Mouse (Mus musculus) hindlimb bud, embryonic 11.5 days (tissue): Measurements from ENCODE around the gene Igdcc3.

Experiments
- DNase-seq: peaks from one replicate; pipeline ENCODE4 v3.0.0-alpha.2; 2012; ENCODE audit warnings: low read depth, low spot score; ENCODE audit errors: extremely low spot score

Igdcc3 gene

GRCm38 (mm10) chr9:65140491-65140890 lies 498 bp upstream of the Igdcc3 start:
- DNase-seq = no peak

GRCm38 (mm10) chr9:65141306-65141975 lies 452 bp downstream of the Igdcc3 start:
- DNase-seq = no peak

- DNase-seq = no peak
These were observed 958 bp downstream of the Igdcc3 start for GRCm38 (mm10) chr9:65141976-65142318.

DNA sequence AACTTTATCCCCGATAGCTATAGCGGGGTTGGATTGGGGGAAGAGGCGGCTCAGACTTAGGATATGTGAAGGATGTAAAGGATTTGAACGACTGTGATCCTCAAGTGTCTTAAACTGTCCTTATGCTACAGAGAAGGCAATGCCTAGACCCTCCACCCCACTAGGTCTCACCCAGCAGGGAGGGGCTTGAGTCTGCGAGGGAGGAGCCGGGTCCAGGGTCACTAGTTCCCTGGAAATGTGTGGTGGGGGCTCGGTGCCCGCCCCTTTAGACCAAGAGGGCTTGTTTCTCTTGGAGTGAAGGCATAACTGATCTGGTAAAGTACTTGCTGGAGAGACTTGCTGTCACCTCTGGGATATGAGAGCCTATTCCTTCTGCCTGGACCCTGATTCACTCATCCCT lies 1.4 kb downstream of the Igdcc3 start:
- no peak for DNase-seq

DNA sequence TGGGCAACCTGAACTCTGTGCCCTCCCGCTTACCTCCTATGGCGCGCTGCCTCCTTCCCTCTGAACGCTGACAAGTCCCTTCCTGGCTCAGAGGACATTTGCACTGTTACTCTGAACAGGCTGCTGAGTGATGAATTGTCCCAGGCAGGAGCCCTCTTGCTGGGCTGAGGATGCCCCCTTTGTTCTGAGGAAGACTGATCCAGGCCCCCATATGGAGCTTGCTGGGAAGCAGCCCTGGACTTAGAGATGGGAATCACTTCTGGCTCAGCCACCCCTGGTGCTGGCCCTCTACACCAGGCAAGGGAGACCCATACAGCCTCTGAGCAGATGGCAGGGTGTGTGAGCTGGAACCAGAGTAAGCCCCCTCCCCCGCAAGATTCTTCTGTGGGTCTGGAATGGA lies 5.0 kb downstream of the Igdcc3 start:
- DNase-seq = no peak

GRCm38 (mm10) chr9:65148507-65148906 lies 7.5 kb downstream of the Igdcc3 start:
- DNase-seq = no peak

DNA sequence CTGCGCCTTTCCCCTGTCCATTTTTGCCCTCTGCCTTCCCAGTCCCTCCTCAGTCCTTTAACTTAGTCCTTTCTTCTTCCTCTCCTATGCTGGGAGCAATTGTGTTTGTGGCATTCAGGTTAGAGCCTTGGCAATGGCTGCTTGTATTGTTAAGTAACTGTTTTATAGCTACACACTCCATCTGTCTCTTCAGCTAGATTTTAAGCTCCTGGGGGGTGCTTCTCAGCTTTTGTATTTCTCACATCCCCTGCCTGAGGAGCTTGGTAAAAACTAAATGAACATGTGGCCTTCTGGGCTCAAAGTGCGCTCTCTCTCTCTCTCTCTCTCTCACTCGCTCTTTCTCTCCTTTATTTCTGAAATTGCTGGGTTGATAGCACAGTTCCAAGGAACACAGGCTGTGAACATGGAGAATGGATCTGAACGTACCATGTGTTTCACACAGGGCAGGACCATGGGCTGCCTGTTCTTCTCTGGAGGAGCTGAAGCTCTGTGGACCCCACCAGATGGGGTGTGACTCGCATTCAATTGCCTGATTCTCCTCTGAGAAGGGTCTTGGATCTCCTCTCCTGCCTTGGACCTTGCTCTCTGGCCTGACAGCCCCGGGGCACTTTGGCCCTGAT lies 11.8 kb downstream of the Igdcc3 start:
- no peak for DNase-seq

DNA sequence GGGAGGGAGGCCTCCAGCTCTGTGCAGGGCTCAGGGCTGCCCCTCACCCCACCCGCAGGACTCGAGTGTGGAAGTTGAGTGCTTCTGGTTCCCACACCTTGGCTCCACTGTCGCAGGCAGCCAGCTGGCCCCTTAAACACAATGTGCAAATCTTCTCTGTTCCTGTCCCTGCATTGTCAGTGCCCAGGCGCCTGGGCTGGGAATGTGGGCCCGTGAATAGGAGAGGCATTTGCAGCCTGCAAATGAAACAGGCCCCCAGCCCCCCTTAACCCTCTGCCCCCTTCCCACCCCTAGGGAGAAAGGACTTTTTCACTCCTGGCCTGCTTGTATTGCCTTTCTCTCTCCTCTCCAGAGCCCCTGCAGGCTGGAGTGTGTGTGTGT lies 12.3 kb downstream of the Igdcc3 start:
- DNase-seq = no peak

GRCm38 (mm10) chr9:65154692-65155455 lies 13.9 kb downstream of the Igdcc3 start:
- DNase-seq = no peak

DNA sequence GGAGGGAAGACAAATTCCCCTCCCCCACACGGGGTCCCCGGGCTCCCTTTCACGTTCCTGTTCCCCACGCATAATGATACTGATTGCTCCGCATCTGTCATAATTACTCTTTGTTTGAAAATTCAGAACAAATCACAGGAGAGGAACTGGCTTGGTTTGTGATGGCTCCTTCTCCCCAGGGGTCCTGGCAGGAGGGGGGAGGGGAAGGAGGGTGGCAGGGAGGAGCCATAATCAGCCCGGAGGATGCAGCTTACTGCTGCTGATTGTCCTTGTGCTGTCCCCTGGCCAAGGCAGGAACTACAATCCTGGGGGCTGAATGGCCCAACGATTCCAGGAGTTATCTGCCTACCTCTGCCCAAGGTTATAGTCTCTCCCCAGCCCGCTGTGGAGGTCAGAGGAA lies 15.6 kb downstream of the Igdcc3 start:
- DNase-seq = no peak

DNA sequence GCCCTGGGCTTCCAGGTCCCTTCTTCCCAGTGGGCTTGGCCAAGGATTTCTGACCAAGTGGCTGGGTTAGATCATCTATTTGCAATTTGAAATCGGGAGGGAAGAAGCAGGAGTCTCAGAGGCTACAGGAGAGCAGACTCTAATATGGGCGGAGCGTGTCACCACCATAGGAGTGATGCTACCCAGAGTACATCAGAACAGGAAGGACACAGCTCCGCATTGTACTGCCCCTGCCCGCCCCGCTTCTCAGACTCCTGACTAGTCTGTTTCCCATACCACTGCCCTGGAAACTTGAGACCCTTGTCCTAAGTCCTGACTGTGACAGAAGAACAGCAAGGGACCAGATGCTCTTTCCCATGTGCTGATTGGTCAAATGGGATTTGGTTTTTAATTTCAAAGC lies 16.6 kb downstream of the Igdcc3 start:
- no peak for DNase-seq

GRCm38 (mm10) chr9:65161188-65161587 lies 20.2 kb downstream of the Igdcc3 start:
- DNase-seq = no peak

DNA sequence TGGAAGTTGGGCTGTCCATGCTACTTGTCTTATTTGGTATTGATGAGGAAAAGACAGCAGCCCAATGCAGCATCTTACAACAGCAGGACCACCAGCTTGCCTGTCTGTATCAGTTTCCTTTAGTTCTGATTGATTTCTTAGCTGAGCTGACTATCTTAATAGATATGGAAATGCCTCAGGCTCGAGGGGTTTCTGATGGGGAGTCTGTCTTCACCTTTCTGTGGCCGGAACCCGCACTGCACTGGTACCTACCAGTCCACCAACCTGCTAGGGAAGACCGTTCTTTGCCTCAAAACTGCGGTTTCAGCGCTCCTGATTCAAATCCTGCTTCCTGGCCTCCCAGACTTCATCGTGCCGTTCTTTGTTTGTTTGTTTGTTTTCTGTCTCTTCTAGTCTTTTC lies 20.9 kb downstream of the Igdcc3 start:
- DNase-seq = no peak

- no peak for DNase-seq
These were observed 22.0 kb downstream of the Igdcc3 start for GRCm38 (mm10) chr9:65162711-65163639.

DNA sequence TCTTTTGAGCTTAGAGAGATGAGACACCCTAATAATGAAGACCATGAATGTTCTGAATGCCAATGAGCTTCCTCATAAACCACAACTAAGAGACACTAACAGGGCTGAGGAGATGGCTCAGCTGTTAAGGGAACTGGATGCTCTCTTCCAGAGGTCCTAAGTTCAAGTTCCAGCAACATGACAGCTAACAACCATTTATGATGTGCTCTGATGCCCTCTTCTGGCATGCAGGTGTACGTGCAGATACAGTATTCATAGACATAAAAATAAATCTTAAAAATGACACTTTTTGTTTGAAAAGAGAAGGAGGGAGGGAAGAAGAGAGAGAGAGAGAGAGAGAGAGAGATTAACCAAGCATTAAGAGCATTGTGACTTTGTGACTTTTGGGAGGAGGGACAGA lies 23.9 kb downstream of the Igdcc3 start:
- no peak for DNase-seq

- no peak for DNase-seq
These were observed 25.4 kb downstream of the Igdcc3 start for GRCm38 (mm10) chr9:65166386-65166785.

- DNase-seq = no peak
These were observed 27.5 kb downstream of the Igdcc3 start for GRCm38 (mm10) chr9:65168534-65168933.

DNA sequence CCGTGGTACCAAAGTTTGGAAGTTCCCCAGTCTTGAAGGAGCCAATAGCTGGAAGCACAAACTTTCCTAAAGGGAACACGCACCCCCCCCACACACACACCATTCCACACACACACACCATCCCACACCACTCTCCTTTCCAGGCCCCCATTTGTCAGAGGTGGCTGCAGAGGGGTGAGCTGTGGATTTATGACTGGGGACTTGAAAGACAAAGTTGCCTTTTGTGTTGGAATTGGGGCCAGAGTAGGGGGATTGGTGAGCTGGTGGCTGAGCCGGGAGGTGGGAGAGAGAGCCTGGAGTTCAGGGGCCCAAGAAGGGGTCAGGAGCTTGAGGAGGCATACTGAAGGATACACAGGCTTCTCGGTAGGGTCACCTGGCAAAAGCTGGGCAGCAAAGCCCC lies 28.0 kb downstream of the Igdcc3 start:
- DNase-seq = no peak

GRCm38 (mm10) chr9:65172654-65173053 lies 31.7 kb downstream of the Igdcc3 start:
- DNase-seq = no peak

DNA sequence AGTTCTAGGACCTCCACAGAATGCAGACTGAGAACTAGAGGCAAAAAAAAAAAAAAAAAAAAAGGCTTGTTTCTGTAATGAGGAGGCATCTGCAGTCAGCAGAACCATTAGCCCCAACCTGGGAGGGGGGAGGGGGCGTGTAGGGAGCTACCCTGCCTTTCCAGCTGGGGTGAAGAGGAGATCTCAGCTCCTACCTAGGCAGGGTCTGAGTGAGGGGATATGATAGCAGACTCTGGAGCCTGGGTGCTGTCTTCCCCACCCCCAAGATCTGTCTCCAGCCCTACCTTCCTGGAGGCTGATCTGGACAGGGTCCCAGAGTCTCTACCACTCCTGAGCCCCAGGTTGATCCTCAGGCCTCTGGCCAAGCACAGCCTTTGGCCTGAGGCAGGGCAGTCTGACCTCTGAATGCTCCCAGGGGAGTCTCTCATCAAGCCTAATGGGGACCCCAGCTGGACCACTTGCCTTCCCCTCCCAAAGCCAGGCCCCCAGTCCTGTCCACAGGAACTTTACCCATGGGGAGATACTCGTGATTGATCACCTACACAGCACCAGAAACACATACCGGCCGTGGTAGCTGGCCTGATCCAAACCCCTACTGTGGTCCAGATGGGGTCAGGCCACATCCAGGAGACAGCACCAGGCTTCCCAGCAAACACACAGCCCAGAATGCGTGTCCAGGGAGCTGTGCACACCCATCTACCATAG lies 34.4 kb downstream of the Igdcc3 start:
- no peak for DNase-seq
